Mouse (Mus musculus): ENCODE measurements at regions not wholly inside any gene's neighbourhood (a gene's known extent, or its start where the extent isn't known, plus 50 kb on each side); places are given as distances from the start of the nearest gene placed in this dataset.

DNA sequence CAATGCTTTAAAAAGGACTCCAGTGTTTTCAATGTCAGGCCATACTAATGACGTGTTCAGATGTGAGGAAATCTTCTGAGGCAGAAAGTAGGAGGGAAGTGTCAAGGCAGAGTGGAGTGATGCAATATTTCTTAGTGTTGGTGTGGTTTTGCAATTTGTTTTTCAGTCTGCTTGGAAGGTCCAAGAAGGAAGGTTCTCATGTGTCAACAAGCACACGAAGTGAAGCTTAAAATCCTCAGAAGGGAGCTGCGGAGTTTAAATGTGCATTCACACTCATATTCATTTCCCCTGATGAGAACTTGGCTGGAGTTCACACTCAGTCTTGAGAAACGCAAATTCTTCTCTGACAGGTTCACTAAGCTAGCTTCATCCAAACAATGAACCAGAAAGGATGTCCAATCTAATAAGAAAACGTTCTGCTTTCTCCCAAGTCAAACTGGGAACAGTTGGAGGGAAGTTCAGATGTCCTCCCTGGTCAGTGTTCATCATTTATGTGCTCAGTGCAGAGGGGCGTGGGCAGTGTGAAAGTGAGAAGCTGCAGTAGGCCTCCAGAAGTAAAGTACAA lies 66.0 kb downstream of the Arrdc3 start:
- DNase-seq (ENCODE audit: low read depth, low spot score), result no peak
- Histone ChIP-seq H3K27ac (ENCODE audit: control insufficient read depth, low read depth, low read length) (no peak overlapping the region), H3K9me3 (replicated peaks; ENCODE audit: insufficient read depth, low read length) (no peaks in the 10 kb centered on the region), H3K4me1 (ENCODE audit: control insufficient read depth in 1 of 2, insufficient read depth in 2 of 2, low read length in 2 of 2) (peaks cover 3 to 5% of the 10 kb centered on the region in 2 experiments; a peak in 3 of 4 replicates), H3K4me3 (ENCODE audit: control insufficient read depth in 1 of 2, insufficient read depth in 1 of 2, low read depth in 2 of 2, low read length in 2 of 2) (no peak overlapping the region), H3K79me2 (ENCODE audit: control insufficient read depth, insufficient read depth, low read length, poor library complexity) (no peaks in the 10 kb centered on the region), H3K27me3 (ENCODE audit: control insufficient read depth in 1 of 2, insufficient read depth in 2 of 2, low read length in 2 of 2) (peaks cover 0 to 2% of the 10 kb centered on the region in 2 experiments; a peak in 1 of 4 replicates), H3K36me3 (ENCODE audit: control insufficient read depth in 1 of 2, insufficient read depth in 2 of 2, low read length in 2 of 2) (peaks cover 0 to 4% of the 10 kb centered on the region in 2 experiments; a peak in 2 of 4 replicates), H3K9ac (ENCODE audit: control insufficient read depth, low read depth, low read length, poor library complexity, severe bottlenecking) (no peak overlapping the region)
- TF ChIP-seq ZC3H11A (IDR thresholded peaks at IDR 0.05; ENCODE audit: low read depth, low read length) (no peak), BHLHE40 (IDR thresholded peaks at IDR 0.05; ENCODE audit: borderline replicate concordance, low read depth, low read length) (no peak), POLR2AphosphoS2 (IDR thresholded peaks at IDR 0.05; ENCODE audit: low read length) (no peak), MYB (IDR thresholded peaks at IDR 0.05; ENCODE audit: low read depth, low read length) (no peak), CTCF (IDR thresholded peaks at IDR 0.05 in 2 of 3, conservative IDR thresholded peaks at IDR 0.05 in 1 of 3; ENCODE audit: control insufficient read depth in 1 of 3, insufficient read depth in 1 of 3, low read depth in 2 of 3, low read length in 3 of 3, poor library complexity in 1 of 3, severe bottlenecking in 1 of 3) (no peak), POLR2AphosphoS5 (IDR thresholded peaks at IDR 0.05; ENCODE audit: borderline replicate concordance, low read depth, low read length) (no peak), ZNF384 (IDR thresholded peaks at IDR 0.05; ENCODE audit: low read depth, low read length) (no peak), MAX (IDR thresholded peaks at IDR 0.05; ENCODE audit: low read length) (no peak), SMC3 (IDR thresholded peaks at IDR 0.05; ENCODE audit: low read depth, low read length) (no peak), USF1 (IDR thresholded peaks at IDR 0.05; ENCODE audit: low read depth, low read length) (no peak), MAFK (IDR thresholded peaks at IDR 0.05; ENCODE audit: borderline replicate concordance, low read depth, low read length) (no peak), GABPA (IDR thresholded peaks at IDR 0.05; ENCODE audit: low read depth, low read length) (no peak)

DNA sequence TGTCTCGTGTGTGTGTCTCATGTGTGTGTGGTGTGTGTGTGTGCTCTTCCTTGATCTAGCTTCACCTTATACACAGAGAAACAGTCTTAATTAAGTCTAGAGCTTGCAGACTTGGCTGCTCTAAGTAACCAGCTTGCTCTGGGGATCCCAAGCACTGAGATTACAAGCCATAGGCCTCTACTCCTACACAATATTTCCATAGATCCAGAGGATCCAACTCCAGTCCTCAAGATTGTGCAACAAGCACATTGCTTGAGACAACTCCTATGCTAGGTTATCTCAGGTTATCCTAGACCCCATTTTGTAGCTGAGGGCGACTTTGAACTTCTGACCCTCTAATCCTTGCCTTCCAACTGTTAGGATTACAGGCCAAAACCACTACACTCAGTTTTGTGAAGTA lies 67.1 kb downstream of the Arrdc3 start:
- no peak for TF ChIP-seq E2F4 (IDR thresholded peaks at IDR 0.05; ENCODE audit: borderline replicate concordance, low read depth, low read length)
- no peak for TF ChIP-seq ZNF384 (IDR thresholded peaks at IDR 0.05; ENCODE audit: low read depth, low read length)
- DNase-seq (ENCODE audit: low read depth, low spot score), result no peak
- Histone ChIP-seq H3K4me1 (ENCODE audit: control insufficient read depth in 1 of 2, insufficient read depth in 2 of 2, low read length in 2 of 2) (peaks cover 3 to 5% of the 10 kb centered on the region in 2 experiments; a peak in 3 of 4 replicates), H3K9ac (ENCODE audit: control insufficient read depth, low read depth, low read length, poor library complexity, severe bottlenecking) (no peak overlapping the region), H3K36me3 (ENCODE audit: control insufficient read depth in 1 of 2, insufficient read depth in 2 of 2, low read length in 2 of 2) (peaks cover 0 to 4% of the 10 kb centered on the region in 2 experiments; a peak in 2 of 4 replicates), H3K4me3 (ENCODE audit: control insufficient read depth in 1 of 2, insufficient read depth in 1 of 2, low read depth in 2 of 2, low read length in 2 of 2) (no peak overlapping the region), H3K9me3 (replicated peaks; ENCODE audit: insufficient read depth, low read length) (no peaks in the 10 kb centered on the region), H3K27ac (ENCODE audit: control insufficient read depth, low read depth, low read length) (no peak overlapping the region), H3K79me2 (ENCODE audit: control insufficient read depth, insufficient read depth, low read length, poor library complexity) (no peaks in the 10 kb centered on the region), H3K27me3 (ENCODE audit: control insufficient read depth in 1 of 2, insufficient read depth in 2 of 2, low read length in 2 of 2) (no peaks in the 10 kb centered on the region)

DNA sequence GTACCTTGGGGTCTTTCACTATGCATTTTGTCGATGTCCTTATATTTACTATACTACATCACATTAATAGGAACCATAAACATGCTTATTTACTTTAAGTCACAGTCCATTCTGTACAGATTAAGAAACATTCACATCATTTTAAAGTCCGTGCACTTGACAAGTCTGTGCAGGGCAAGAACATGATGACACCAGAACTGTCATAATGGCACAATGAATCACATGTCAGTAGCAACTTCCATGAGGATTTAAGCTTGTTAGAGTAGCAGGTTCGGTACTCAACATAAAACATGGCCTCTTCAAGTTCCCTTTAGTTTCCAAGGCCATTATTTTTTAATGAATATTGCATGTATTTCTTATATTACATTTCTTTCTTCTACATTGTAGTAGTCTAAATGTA lies 67.6 kb downstream of the Arrdc3 start:
- DNase-seq (ENCODE audit: low read depth, low spot score), result no peak
- H3K9me3 ChIP-seq (replicated peaks; ENCODE audit: insufficient read depth, low read length), result no peaks in the 10 kb centered on the region
- H3K4me3 ChIP-seq (ENCODE audit: control insufficient read depth in 1 of 2, insufficient read depth in 1 of 2, low read depth in 2 of 2, low read length in 2 of 2), result no peak overlapping the region
- H3K79me2 ChIP-seq (ENCODE audit: control insufficient read depth, insufficient read depth, low read length, poor library complexity), result no peaks in the 10 kb centered on the region
- H3K36me3 ChIP-seq (ENCODE audit: control insufficient read depth in 1 of 2, insufficient read depth in 2 of 2, low read length in 2 of 2), result peaks cover 0 to 4% of the 10 kb centered on the region in 2 experiments; a peak in 2 of 4 replicates
- no peak for TF ChIP-seq GATA1 (IDR thresholded peaks at IDR 0.05; ENCODE audit: low read depth, low read length)
- TF ChIP-seq RAD21 (IDR thresholded peaks at IDR 0.05; ENCODE audit: low read depth, low read length), result no peak
- no peak for TF ChIP-seq KAT2A (conservative IDR thresholded peaks at IDR 0.05; ENCODE audit: low read depth, low read length)
- TF ChIP-seq MAFK (IDR thresholded peaks at IDR 0.05; ENCODE audit: borderline replicate concordance, low read depth, low read length), result no peak
- TF ChIP-seq NRF1 (IDR thresholded peaks at IDR 0.05; ENCODE audit: insufficient read depth, low read depth, low read length, poor library complexity, severe bottlenecking), result no peak
- TF ChIP-seq BHLHE40 (IDR thresholded peaks at IDR 0.05; ENCODE audit: borderline replicate concordance, low read depth, low read length), result no peak
- TF ChIP-seq CHD1 (IDR thresholded peaks at IDR 0.05; ENCODE audit: low read depth, low read length), result no peak
- TF ChIP-seq ZMIZ1 (IDR thresholded peaks at IDR 0.05; ENCODE audit: low read depth, low read length), result no peak
- TF ChIP-seq MYC (IDR thresholded peaks at IDR 0.05; ENCODE audit: low read depth, low read length), result no peak
- TF ChIP-seq TCF12 (IDR thresholded peaks at IDR 0.05; ENCODE audit: low read depth, low read length), result no peak
- TF ChIP-seq JUND (IDR thresholded peaks at IDR 0.05; ENCODE audit: low read depth, low read length), result no peak
- TF ChIP-seq MYB (IDR thresholded peaks at IDR 0.05; ENCODE audit: low read depth, low read length), result no peak
- TF ChIP-seq ZNF384 (IDR thresholded peaks at IDR 0.05; ENCODE audit: low read depth, low read length), result no peak
- no peak for TF ChIP-seq TBP (IDR thresholded peaks at IDR 0.05; ENCODE audit: low read depth, low read length)
- TF ChIP-seq MAX (IDR thresholded peaks at IDR 0.05; ENCODE audit: low read length), result no peak
- H3K9ac ChIP-seq (ENCODE audit: control insufficient read depth, low read depth, low read length, poor library complexity, severe bottlenecking), result no peak overlapping the region
- H3K27me3 ChIP-seq (ENCODE audit: control insufficient read depth in 1 of 2, insufficient read depth in 2 of 2, low read length in 2 of 2), result no peaks in the 10 kb centered on the region
- H3K27ac ChIP-seq (ENCODE audit: control insufficient read depth, low read depth, low read length), result no peak overlapping the region
- H3K4me1 ChIP-seq (ENCODE audit: control insufficient read depth in 1 of 2, insufficient read depth in 2 of 2, low read length in 2 of 2), result peaks cover 1 to 3% of the 10 kb centered on the region in 2 experiments; a peak in 3 of 4 replicates
